Mouse (Mus musculus): ENCODE measurements around the gene Necab3. TPM values are rescaled to one million over a fixed set of nuclear protein-coding genes. Genes with fewer than 3 reads are reported as not detected.

Necab3 gene
- total RNA-seq (2023), result under 1 TPM; 0.30 to 0.79 TPM

DNA sequence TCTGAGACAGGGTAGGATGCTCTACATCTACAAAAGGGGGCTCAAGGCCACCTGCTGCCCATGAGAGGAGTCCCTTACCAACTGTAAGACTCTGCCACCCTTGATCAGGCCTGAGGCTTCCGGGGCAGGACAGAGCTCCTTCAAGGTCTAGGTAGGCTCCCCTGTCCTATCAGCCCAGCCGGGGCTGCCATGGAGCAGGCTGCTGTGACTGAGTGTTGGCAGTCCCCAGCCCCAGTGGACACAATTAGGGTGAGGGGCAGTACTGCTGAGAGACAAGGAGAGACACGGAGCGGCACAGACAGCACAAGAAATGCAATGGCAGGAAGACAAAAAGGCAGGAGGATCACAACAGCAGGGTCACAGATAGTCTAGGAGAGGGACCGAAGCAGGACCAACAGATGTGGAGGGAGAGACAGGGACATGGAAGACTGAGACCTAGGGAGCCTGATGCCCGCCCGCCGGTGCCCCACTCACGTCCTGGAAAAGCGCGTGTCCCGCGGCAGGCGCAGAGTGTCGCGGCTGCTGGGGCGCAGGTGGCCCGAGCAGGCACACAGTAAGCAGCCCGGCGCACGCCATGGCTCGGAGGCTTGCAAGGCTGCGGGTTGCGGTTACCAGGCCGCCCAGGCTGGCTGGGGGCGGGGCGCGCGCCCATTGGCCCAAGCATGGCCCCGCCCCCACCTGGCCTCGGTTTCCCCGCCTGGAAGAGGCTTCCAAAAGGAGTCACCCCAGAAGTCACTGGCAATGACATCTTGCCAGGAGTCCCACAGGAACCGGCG lies at the start of gene Necab3:
Gene Necab3, minus strand, starts transcription at position 627 of the 776 bp plus-strand sequence.

DNA sequence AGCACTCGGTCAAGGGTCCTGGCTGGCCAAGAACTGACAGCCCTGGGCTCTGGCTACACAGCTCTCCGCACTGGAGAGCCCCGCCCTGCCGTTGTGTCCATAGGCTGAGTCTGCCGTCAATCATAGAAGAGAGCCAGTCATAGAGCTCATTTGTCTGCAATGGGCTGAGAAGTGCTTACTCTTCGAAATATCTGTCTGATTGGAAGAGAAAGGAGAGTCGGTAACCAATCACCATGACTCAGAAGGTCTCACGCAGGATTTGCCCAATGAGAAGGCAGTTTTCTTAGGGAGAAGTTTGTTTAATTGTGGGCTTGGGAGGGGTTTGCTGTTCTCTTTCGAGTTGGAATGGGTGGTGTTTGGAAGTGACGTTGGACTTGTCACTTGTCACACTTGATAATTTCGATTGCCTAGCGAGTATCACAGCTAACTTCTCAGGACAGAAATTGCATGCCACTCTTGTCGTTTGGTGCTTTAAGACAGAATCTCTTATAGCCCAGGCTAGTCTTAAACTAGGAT lies 45.0 kb upstream of the Necab3 start, which contains the start of gene Pxmp4:
Gene Pxmp4, minus strand, starts transcription at position 71 of the 516 bp plus-strand sequence.

DNA sequence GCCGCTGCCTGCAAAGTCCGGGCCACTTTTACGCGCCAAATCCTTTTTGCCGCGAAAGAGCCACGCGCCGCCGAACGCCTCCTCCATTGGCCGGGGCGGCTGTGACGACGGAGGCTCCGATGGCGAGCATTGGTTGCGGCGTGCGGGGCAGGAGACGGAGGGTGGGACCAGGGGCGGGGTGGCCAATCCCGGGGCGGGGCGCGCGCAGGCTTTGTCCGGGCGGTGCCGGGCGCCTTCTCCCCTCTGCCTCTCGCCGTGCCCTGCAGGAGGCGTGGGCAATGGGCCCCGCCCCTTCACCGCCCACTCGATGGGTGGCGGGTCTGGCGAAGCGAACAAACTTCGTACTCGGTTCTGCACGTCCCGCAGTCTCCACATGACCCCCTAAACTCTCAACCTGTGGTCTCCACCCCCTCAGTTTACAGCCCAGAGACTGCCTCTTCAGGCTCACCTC lies 11.2 kb upstream of the Necab3 start, which contains the start of gene E2f1:
Gene E2f1, minus strand, starts transcription at position 57 of the 451 bp plus-strand sequence.

DNA sequence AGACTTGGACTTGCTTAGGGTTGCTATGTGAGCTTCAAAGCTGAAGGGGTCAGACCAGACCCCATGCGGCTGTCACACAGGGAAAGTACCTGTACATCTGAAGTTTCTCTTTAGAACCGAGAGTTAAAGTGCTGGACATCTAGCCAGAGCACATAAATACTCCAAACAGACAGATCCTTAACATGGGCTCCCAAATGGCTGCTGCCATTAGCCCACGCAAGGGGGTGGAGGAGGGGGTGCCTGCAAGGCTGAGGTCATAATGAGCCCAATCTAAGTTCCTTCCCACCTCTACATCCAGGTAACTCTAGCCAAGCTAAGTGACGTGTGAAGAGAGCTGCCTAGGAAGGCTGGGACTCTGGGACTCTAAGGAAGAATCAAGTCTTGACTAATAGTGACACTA lies 7.2 kb downstream of the Necab3 start, which contains the start of gene Actl10:
Gene Actl10, plus strand, starts transcription at position 301 of the 400 bp plus-strand sequence.

DNA sequence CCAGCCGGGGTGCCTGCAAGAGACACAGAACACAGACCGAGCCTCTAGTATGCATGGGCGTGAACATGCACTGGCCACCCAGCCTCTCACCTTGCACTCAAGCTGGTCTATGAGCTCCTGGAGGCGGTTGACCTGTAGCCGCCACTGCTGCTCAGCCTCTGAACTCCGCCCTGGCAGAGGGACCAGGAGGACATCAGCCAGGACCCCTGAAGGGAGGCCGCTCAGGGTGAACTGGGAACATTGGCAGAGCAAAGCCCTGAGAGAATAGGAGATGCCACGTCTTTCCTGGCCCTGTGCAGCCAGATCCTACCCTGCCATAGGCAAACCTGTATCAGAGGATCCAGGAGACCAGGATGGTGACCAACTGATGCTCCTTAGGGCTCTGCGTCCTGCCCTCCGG lies 12.0 kb downstream of the Necab3 start, which contains the start of gene 1700003F12Rik:
Gene 1700003F12Rik, plus strand, starts transcription at position 375 of the 400 bp plus-strand sequence.

Other genes with a start within 250 kb of the Necab3 start
- 10 to 100 TPM in 1 of 2 experiments, 1 to 10 TPM in 1; 7.7 to 10.8 TPM for gene Cdk5rap1, start 185.9 kb downstream of the Necab3 start, total RNA-seq (2023)
- 10 to 100 TPM; 17.2 to 20.8 TPM for gene Snta1, start 150.8 kb downstream of the Necab3 start, total RNA-seq (2023)
- gene Cbfa2t2, start 122.4 kb downstream of the Necab3 start, total RNA-seq (2023), result 10 to 100 TPM; 22.0 to 22.3 TPM
- gene 1700003F12Rik, start 11.8 kb downstream of the Necab3 start, total RNA-seq (2023), result 1 to 10 TPM; 1.9 to 2.0 TPM
- under 1 TPM in 1 of 2 experiments, not detected in 1; 0.42 TPM for gene Actl10, start 7.1 kb downstream of the Necab3 start, total RNA-seq (2023)
- 10 to 100 TPM; 10.5 to 10.6 TPM for gene E2f1, start 11.0 kb upstream of the Necab3 start, total RNA-seq (2023)
- gene Pxmp4, start 44.8 kb upstream of the Necab3 start, total RNA-seq (2023), result 10 to 100 TPM; 14.9 to 15.0 TPM
- 1 to 10 TPM; 4.9 to 5.8 TPM for gene Zfp341, start 54.4 kb upstream of the Necab3 start, total RNA-seq (2023)
- not detected for gene 4930519P11Rik, start 54.5 kb upstream of the Necab3 start, total RNA-seq (2023)
- 100 to 1,000 TPM; 209 to 230 TPM for gene Chmp4b, start 92.8 kb upstream of the Necab3 start, total RNA-seq (2023)
- gene Gm14214, start 211.1 kb upstream of the Necab3 start, total RNA-seq (2023), result not detected
- gene Raly, start 232.2 kb upstream of the Necab3 start, total RNA-seq (2023), result 100 to 1,000 TPM; 178 to 210 TPM
- not detected for gene a, start 232.5 kb upstream of the Necab3 start, total RNA-seq (2023)

Data from monocyte, adult 59 days (primary cell).